Mouse (Mus musculus) thymus, adult 18-20 months (tissue): Measurements from ENCODE around the gene Pou6f1.
"Not testable (repeated sequence)": the region's sequence is repeated elsewhere in the genome, so short reads cannot be mapped to it uniquely, and the experiment has no call there.

Source experiments
- DNase-seq, 2 experiments: peaks; one replicate each; pipeline ENCODE4 v3.0.0; 2022; ENCODE audit warnings: mixed read lengths in 2 of 2

Gene Pou6f1

DNA sequence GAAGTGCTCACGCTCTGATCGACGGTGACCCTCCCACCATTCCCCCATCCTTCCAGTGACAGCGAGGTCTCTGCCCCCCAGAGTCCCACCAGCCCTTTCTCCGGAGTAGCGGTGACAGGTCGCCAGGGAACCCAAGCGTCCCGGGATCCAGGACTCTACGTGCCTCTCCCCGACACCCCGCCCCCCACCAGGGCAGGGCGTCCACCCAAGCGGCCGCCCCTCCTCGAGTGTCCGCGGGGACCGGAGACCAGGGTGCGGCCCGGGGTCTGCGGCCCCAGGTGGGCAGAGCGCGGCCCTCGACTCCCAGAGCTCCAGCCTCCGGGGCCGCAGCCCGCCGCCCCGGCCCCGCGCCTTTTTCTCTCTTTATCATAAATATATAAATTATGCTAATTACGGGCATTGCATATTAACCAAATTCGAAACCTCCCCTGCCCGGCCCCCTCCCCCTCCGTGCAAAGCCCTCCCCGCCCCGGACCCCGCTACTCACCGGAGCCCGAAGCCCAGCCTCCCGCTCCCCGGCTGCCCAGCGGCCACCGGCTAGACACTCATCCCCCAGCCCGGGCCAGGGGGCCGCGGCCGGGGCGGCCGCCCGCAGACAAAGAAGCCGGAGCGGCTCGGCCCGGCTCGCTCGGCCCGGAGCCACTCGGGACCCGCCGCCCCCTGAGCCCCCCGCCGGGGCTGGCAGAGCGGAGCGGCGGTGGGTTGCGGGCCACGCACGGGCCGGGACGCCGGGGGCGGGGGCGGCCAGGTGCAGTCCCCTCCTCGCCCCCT lies at the start of gene Pou6f1:
Pou6f1 (minus strand) TSS at position 709 of the 771 bp plus-strand sequence.
- peak; percentile 39 to 46 for DNase-seq

DNA sequence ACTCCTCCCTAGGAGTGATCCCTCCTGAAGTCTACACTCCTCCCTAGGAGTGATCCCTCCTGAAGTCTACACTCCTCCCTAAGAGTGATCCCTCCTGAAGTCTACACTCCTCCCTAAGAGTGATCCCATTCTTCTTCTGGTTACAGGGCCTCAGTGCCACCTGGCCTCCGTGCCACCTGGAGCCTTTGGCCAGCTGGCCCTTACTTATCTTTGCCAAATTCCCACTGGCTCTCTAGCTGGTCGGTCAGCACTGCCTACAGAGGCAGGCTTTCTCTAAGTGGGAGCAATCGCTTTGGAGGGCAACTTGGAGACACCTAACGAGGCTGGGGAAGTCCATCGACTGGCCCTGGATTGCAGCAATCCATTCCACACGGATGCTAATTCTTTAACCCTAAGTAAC lies 46.4 kb upstream of the Pou6f1 start:
- DNase-seq = no peak

DNA sequence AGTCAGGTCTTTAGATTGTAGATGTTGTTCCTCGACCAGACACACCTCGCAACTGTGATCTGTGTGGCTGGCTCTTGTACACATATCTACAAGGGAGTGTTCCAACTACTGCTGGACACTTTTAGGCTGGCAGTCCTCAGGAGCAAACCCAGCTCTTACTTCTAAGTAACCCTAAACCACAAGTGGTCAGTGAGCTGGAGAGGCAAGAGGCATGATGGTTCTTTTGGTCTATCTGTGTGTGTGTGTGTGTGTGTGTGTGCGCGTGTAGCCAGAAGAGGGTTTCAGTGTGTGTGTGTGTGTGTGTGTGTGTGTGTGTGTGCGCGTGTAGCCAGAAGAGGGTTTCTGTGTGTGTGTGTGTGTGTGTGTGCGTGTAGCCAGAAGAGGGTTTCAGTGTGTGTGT lies 42.7 kb upstream of the Pou6f1 start:
- DNase-seq = no peak

DNA sequence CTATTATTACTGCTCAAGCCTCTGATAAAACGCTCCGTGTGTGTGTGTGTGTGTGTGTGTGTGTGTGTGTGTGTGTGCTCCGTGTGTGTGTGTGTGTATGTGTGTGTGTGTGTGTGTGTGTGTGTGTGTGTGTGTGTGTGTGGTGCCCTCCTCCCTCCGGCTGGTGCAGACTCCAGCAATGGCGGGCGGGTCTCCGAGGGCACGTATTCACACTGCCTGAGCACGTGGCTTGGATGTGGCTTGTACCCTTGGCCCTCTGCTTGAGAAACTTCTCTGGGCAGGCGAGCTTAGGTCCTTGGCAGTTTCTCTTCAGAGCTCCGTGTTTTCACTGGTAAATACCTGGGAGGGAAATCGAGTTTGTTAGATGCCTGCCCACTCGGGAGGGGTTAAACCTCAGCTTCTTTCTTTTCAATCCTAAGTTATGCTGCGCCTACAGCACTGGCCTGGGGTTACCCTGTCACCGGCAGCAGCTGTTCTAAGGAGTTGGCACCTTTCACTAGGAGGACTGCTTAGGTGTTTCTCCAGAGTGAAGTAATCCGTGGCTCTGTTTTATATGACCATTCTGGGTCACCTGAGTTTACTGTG lies 41.5 kb upstream of the Pou6f1 start:
- DNase-seq = no peak

DNA sequence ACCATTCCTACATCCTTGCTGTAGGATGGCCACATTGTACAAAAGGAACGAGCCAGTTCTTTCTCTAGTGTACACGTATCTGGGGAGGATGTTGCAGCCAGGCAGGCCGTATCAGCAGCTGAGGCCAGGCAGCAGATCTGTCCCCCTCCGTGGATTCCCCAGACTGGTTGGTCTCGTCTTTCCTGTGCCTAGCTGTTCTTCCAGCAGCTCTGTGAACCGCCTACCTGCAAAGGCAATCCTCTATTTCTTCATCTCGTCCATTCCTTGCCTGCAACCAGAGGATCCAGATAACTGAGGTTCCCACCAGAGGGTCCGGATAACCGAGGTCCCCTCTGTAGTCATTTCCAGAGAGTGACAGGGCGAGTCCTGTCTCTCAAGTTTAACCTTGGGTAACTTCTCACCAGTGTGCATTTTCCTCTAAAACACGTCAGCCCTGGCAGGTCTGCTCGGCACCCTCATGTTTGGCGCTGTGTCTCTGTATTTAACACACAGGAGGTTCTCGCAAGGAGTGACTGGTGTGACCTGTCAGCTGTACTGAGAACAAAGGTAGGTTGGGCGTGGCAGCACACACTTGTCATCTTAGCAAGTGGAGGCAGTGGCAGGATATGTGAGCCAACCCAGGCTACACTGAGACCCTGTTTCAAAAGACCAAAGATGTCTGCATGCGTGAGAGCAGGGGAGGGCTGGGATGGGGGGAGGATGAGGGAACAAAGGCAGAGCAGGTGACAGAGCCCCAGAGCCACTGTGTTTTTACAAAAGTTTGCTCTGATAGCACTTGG lies 40.4 kb upstream of the Pou6f1 start:
- no peak for DNase-seq

DNA sequence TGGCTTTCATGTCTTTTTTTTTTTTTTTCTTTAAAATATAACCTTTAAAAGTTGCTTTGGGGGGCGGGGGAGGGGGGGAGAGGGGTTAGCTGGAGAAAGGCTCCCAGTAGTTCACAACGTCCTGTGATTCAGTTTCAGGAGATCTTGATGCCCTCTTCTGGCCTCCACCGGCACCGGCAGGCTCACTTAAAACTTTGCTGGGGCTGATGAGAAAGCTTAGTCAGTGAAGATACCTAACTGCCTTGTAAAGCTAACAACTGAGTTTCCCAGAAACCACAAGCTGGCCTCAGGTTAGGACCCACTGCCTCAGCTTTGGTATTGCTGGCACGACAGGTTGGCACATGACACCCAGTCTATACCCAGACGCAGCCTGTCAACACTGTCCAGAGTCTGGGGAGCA lies 37.9 kb upstream of the Pou6f1 start:
- DNase-seq = peak; percentile 36 to 48

- DNase-seq = peak in 1 of 2 experiments; percentile 17
Measured at GRCm38 (mm10) chr15:100636700-100637501, 37.1 kb upstream of the Pou6f1 start, which contains the start of gene Smagp. TSS of gene Smagp (minus strand) at chr15:100636940.

- DNase-seq = no peak
Measured at GRCm38 (mm10) chr15:100635851-100636645, 36.3 kb upstream of the Pou6f1 start.

GRCm38 (mm10) chr15:100635239-100635638 lies 35.5 kb upstream of the Pou6f1 start:
- no peak for DNase-seq

DNA sequence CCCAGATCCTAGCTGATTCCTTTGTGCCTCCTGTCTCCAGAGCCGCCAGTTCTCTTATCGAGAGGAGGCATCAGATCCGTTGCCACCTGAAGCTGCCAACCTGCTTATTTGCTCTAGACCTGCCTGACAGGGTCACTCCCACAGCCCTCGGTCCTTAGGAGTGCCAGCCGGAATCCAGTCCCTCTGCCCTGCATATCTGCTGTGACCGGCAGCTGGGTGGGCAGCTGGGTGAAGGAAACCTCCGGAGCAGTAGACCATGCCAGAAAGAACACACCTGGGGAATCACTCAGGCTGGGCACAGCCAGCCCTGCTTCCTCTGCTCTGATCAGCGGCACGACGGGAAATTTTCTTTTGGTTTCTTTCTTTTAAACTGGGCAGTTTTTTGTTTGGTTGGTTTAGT lies 33.6 kb upstream of the Pou6f1 start:
- DNase-seq = no peak

- no peak for DNase-seq
Measured at GRCm38 (mm10) chr15:100632323-100632722, 32.5 kb upstream of the Pou6f1 start.

DNA sequence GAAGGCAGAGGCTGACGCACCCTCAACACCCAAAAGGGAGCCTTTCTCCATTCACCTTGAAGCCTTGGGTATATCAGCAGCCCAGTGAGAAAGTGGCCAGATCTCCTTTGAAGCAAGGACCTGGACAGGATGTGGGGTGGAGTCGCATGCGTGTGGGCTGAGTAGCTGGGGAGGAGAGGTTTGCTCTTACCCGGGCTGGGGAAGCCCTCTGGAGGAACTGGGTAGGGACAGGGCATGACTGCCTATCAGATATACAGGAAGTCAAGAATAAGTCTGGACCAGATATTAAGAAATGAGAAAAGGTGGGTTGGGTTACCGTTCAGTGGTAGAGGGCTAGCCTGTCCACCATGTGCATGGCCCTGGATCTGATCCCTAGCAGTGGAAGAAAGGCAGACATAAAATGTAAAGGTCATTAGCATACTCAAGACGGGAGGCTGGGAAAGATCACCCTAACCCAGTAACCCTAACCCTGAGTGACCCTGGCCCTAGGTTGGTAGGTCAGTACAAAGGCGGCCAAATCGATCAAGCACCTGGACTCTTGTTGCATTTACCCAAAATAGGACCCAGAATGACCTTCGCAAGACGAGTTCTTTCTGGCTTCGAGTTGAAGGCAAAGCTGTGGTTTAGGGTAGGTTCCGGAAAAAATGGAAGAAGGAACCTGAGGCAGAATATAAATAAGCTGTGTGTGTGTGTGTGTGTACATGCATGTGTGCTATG lies 31.8 kb upstream of the Pou6f1 start:
- no peak for DNase-seq

DNA sequence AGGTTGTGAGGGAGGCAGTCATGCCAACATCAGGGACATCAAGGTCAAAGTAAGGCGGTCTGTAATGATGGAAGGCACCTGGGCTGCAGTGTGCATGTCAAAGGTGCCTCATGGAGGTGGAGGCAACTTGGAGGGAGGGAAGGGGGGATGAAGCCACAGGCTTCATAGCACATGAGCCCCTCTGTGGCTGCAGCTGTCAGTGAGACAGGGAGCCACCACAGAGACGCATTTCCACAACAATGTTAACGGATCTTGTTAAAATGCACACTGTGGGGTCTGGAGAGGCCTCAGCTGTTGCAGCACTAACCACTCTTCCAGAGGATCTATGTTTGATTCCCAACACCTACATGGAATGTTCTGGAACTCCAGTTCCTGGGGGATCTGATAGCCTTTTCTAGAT lies 30.3 kb upstream of the Pou6f1 start:
- no peak for DNase-seq

DNA sequence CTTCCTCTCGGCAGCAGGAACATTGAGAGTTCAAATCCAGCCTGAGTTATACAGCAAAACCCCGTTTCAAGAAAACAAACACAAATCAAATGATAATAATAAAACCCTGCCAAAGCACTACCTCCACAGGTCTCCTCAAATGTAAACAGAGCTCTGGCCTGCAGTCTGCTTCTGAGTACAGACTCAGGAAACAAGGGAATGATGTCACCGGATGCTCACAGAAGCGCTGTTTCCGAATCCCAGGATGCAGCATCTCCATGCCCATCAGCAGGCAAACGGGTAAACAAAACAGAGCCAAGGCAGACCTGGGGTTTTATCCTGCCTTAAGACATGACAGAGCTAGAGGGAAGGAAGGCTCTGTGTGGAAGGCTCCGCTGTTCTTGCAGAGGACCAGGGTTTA lies 29.0 kb upstream of the Pou6f1 start:
- DNase-seq = no peak

DNA sequence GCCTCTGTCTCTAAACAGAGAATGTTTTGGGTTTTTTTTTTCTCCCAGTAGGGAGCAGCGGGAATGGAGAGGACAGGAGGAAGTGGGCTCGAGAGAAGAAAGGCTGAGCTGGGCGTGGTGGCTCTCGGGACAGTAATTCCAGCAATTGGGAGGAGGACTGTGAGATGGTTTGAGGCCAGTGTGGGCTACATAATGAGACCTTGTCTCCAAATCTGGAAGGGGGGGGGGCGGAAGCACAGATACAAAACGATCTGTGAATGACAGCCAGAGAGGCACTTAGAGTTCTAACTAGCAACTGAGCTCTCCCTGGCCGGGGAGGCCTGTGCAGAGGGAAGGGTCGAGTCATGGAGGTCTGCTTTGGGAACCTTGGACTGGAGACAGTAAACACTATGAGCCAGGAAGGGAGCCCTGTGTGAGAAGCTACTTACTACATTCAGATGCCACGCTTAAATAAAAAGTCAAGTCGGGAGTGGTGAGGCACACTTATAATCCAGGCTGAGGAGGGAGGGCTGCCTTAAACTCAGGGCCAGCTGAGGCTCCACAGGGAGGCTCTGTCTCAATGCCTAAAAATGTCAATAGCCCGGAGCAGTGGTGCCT lies 28.1 kb upstream of the Pou6f1 start:
- no peak for DNase-seq

GRCm38 (mm10) chr15:100627287-100627686 lies 27.5 kb upstream of the Pou6f1 start:
- DNase-seq = no peak

GRCm38 (mm10) chr15:100624435-100624834 lies 24.7 kb upstream of the Pou6f1 start:
- DNase-seq = no peak

DNA sequence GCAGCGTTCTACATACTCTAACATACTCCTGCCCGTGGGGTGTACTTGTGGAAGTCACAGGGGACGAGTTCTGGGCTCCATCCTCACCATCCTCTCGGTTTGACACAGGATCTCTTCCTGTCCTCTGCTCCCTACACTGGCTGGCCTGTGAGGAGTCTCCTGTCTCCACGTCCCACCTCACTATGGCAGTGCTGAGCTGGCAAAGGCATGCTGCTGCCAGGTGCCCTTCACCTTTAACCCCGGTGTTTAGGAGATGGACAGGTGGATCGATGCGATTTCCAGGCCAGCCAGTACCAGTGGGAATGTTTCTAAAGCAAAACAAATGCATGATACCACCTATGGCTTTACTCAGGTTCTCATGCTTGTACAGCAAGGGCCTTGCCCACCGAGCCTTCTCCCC lies 24.0 kb upstream of the Pou6f1 start:
- no peak for DNase-seq

- DNase-seq = no peak
Measured at GRCm38 (mm10) chr15:100622164-100622563, 22.4 kb upstream of the Pou6f1 start.

- DNase-seq = not testable (repeated sequence)
Measured at GRCm38 (mm10) chr15:100621671-100622070, 21.9 kb upstream of the Pou6f1 start.

GRCm38 (mm10) chr15:100619200-100619599 lies 19.4 kb upstream of the Pou6f1 start:
- no peak for DNase-seq
